Mouse (Mus musculus): ENCODE measurements around the gene Mfsd11. TPM values are rescaled to one million over a fixed set of nuclear protein-coding genes. Genes with fewer than 3 reads are reported as not detected.
A peak's percentile ranks its signal among the peaks of the same experiment; 100 is the strongest.

Mfsd11 gene
- polyA plus RNA-seq, 2 experiments = 35.0 to 46.0 TPM

- DNase-seq (ENCODE audit: low spot score) (peak; percentile 3), ATAC-seq (ENCODE audit: low FRiP score, low read depth) (0 out of 2 replicates have a peak, but pooled peaks have one; percentile 10)
- Histone ChIP-seq H3K9ac (ENCODE audit: low read depth, low read length, severe bottlenecking) (peak overlapping the region; percentile 62), H3K27ac (replicated peaks; ENCODE audit: low read depth, low read length) (no peak overlapping the region), H3K4me2 (replicated peaks; ENCODE audit: low read depth, low read length, severe bottlenecking) (peak overlapping the region; percentile 100), H3K9me3 (ENCODE audit: control insufficient read depth, low read length) (no peaks in the 10 kb centered on the region), H3K4me1 (ENCODE audit: control insufficient read depth, insufficient read depth, low read length) (no peaks in the 10 kb centered on the region), H3K27me3 (ENCODE audit: control insufficient read depth, insufficient read depth, low read length) (peaks cover 48% of the 10 kb centered on the region), H3K4me3 (replicated peaks; ENCODE audit: low read length) (peak overlapping the region; percentile 64), H3K36me3 (ENCODE audit: control insufficient read depth, insufficient read depth, low read length) (no peaks in the 10 kb centered on the region)
- 2% methylated on average over 35 of the region's 58 CpGs for WGBS
- TF ChIP-seq POLR2A (IDR thresholded peaks at IDR 0.05; ENCODE audit: borderline replicate concordance, extremely low read depth, insufficient read depth, insufficient read length) = no peak
Measured at GRCm38 (mm10) chr11:116919186-116920020, 67.2 kb downstream of the Mfsd11 start.

DNA sequence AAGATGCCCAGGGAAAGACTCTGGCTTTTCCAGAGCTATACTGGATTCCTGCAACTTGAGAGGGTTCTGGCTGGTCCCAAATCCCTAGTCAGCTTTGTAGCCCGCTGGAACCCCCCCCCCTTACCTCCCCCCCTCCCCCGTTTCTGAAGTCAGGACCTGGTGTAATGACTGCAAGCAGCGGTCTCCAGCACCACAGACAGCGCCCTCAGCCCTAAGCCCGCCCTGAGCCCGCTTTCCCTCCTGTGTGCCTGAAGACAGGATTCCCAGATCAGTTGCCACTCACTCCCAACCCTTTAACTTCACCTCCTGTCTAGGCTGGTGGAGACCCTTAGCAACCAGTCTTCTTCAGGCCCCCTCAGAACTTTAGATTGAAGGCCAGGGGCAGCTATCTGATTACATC lies 68.5 kb downstream of the Mfsd11 start:
- Histone ChIP-seq H3K4me2 (replicated peaks; ENCODE audit: low read depth, low read length, severe bottlenecking) (no peak overlapping the region), H3K9ac (ENCODE audit: low read depth, low read length, severe bottlenecking) (no peak overlapping the region), H3K27ac (replicated peaks; ENCODE audit: low read depth, low read length) (no peak overlapping the region), H3K4me3 (replicated peaks; ENCODE audit: low read length) (no peak overlapping the region), H3K4me1 (ENCODE audit: control insufficient read depth, insufficient read depth, low read length) (no peaks in the 10 kb centered on the region), H3K27me3 (ENCODE audit: control insufficient read depth, insufficient read depth, low read length) (peaks cover 48% of the 10 kb centered on the region), H3K36me3 (ENCODE audit: control insufficient read depth, insufficient read depth, low read length) (no peaks in the 10 kb centered on the region), H3K9me3 (ENCODE audit: control insufficient read depth, low read length) (no peaks in the 10 kb centered on the region)
- TF ChIP-seq POLR2A (IDR thresholded peaks at IDR 0.05; ENCODE audit: borderline replicate concordance, extremely low read depth, insufficient read depth, insufficient read length) = no peak
- 0% methylated on average over 3 of the region's 6 CpGs for WGBS
- ATAC-seq (ENCODE audit: low FRiP score, low read depth) (no peak), DNase-seq (ENCODE audit: low spot score) (peak; percentile 71)

- ATAC-seq (ENCODE audit: low FRiP score, low read depth) (peak; percentile 43; the same call in 1 of the 2 replicates), DNase-seq (ENCODE audit: low spot score) (peak; percentile 42)
- no peaks in the 10 kb centered on the region for H3K9me3 ChIP-seq (ENCODE audit: control insufficient read depth, low read length)
- H3K4me1 ChIP-seq (ENCODE audit: control insufficient read depth, insufficient read depth, low read length) = no peaks in the 10 kb centered on the region
- no peak overlapping the region for H3K27ac ChIP-seq (replicated peaks; ENCODE audit: low read depth, low read length)
- H3K36me3 ChIP-seq (ENCODE audit: control insufficient read depth, insufficient read depth, low read length) = no peaks in the 10 kb centered on the region
- 41% methylated on average over 7 of the region's 7 CpGs for WGBS
- TF ChIP-seq POLR2A (IDR thresholded peaks at IDR 0.05; ENCODE audit: borderline replicate concordance, extremely low read depth, insufficient read depth, insufficient read length) = no peak
- H3K4me3 ChIP-seq (replicated peaks; ENCODE audit: low read length) = no peak overlapping the region
- no peak overlapping the region for H3K9ac ChIP-seq (ENCODE audit: low read depth, low read length, severe bottlenecking)
- H3K4me2 ChIP-seq (replicated peaks; ENCODE audit: low read depth, low read length, severe bottlenecking) = no peak overlapping the region
- peaks cover 44% of the 10 kb centered on the region for H3K27me3 ChIP-seq (ENCODE audit: control insufficient read depth, insufficient read depth, low read length)
Measured at GRCm38 (mm10) chr11:116922058-116922457, 69.8 kb downstream of the Mfsd11 start.

Other genes with a start within 250 kb of the Mfsd11 start
- gene Rhbdf2, start 225.4 kb upstream of the Mfsd11 start, polyA plus RNA-seq (2012; rRNA removed) = 11.4 and 15.0 TPM in 2 replicates
- gene Rhbdf2, start 225.4 kb upstream of the Mfsd11 start, polyA plus RNA-seq (2014; fragmentation: Nextera tagmentation; extraction: Ambion mirVana) = 5.0 and 5.5 TPM in 2 replicates
- 0.38 and 0.85 TPM in 2 replicates for gene Prcd, start 198.9 kb upstream of the Mfsd11 start, polyA plus RNA-seq (2012; rRNA removed)
- gene Prcd, start 198.9 kb upstream of the Mfsd11 start, polyA plus RNA-seq (2014; fragmentation: Nextera tagmentation; extraction: Ambion mirVana) = 1.2 and 1.4 TPM in 2 replicates
- 12.1 and 12.3 TPM in 2 replicates for gene Cygb, start 198.1 kb upstream of the Mfsd11 start, polyA plus RNA-seq (2012; rRNA removed)
- 11.7 and 13.4 TPM in 2 replicates for gene Cygb, start 198.1 kb upstream of the Mfsd11 start, polyA plus RNA-seq (2014; fragmentation: Nextera tagmentation; extraction: Ambion mirVana)
- not detected in 2 replicates for gene St6galnac1, start 76.9 kb upstream of the Mfsd11 start, polyA plus RNA-seq (2012; rRNA removed)
- not detected in 2 replicates for gene St6galnac1, start 76.9 kb upstream of the Mfsd11 start, polyA plus RNA-seq (2014; fragmentation: Nextera tagmentation; extraction: Ambion mirVana)
- 20.8 and 21.9 TPM in 2 replicates for gene Mxra7, start 24.4 kb upstream of the Mfsd11 start, polyA plus RNA-seq (2012; rRNA removed)
- 11.0 and 13.9 TPM in 2 replicates for gene Mxra7, start 24.4 kb upstream of the Mfsd11 start, polyA plus RNA-seq (2014; fragmentation: Nextera tagmentation; extraction: Ambion mirVana)
- gene Mettl23, start 9.2 kb upstream of the Mfsd11 start, polyA plus RNA-seq (2012; rRNA removed) = 51.0 and 54.9 TPM in 2 replicates
- gene Mettl23, start 9.2 kb upstream of the Mfsd11 start, polyA plus RNA-seq (2014; fragmentation: Nextera tagmentation; extraction: Ambion mirVana) = 77.9 and 84.1 TPM in 2 replicates
- gene Jmjd6, start 9.0 kb upstream of the Mfsd11 start, polyA plus RNA-seq (2012; rRNA removed) = 51.2 and 57.0 TPM in 2 replicates
- gene Jmjd6, start 9.0 kb upstream of the Mfsd11 start, polyA plus RNA-seq (2014; fragmentation: Nextera tagmentation; extraction: Ambion mirVana) = 68.0 and 77.8 TPM in 2 replicates
- 791 and 910 TPM in 2 replicates for gene Srsf2, start 654 bp downstream of the Mfsd11 start, polyA plus RNA-seq (2012; rRNA removed)
- gene Srsf2, start 654 bp downstream of the Mfsd11 start, polyA plus RNA-seq (2014; fragmentation: Nextera tagmentation; extraction: Ambion mirVana) = 776 and 780 TPM in 2 replicates
- 3.6 and 6.7 TPM in 2 replicates for gene Mgat5b, start 66.4 kb downstream of the Mfsd11 start, polyA plus RNA-seq (2012; rRNA removed)
- gene Mgat5b, start 66.4 kb downstream of the Mfsd11 start, polyA plus RNA-seq (2014; fragmentation: Nextera tagmentation; extraction: Ambion mirVana) = 0.78 and 1.1 TPM in 2 replicates

All from limb, embryonic 14.5 days (tissue).